Mouse (Mus musculus) retina, embryonic 14.5 days (tissue): Measurements from ENCODE around the gene Fundc1.
"Not testable (repeated sequence)": the region's sequence is repeated elsewhere in the genome, so short reads cannot be mapped to it uniquely, and the experiment has no call there.

Experiments used
- DNase-seq: peaks from one replicate; pipeline ENCODE4 v3.0.0-alpha.2; 2015; ENCODE audit warnings: low spot score

The Fundc1 gene

DNA sequence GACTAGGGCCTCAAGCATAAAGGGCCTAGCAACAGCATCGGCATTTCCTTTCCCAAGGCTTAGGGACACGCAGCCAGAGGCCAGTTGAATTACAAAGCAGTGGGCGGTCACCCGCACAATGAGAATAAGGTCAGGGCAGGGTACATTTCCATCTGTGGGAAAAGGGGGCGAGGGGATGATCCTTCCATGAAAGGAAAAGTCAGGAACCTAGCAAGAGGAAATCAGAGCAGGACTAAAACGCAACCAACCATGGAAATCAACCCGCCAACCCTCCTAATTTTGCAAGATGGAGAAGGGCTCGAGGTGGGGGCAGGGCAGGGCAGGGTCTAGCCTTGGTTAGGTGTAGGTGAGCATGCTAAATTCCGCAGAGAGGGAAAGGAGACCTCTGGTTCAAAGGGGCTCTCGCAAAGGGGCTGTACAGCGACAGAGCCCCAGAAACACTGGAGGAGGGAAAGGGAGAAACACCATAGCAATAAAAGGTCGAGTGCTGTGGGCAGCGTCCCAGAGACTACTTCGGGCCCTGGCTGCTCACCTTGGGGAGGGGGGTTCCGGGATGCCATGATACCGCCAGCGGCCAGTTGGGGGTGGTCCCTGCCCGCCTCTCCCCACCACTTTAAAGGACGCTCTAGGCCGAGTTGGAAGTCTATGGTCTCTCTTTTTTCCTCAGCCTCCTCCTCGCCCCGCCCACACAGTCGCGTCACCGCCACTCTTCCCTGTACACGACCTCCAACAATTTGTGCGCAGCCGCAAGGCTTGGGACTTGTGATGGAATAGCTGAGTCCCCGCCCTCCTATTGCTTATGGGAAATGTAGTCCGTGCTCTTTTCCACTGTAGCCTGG lies at the start of gene Fundc1:
Gene Fundc1, minus strand, starts transcription at position 705 of the 839 bp plus-strand sequence.
- DNase-seq = peak; percentile 91

DNA sequence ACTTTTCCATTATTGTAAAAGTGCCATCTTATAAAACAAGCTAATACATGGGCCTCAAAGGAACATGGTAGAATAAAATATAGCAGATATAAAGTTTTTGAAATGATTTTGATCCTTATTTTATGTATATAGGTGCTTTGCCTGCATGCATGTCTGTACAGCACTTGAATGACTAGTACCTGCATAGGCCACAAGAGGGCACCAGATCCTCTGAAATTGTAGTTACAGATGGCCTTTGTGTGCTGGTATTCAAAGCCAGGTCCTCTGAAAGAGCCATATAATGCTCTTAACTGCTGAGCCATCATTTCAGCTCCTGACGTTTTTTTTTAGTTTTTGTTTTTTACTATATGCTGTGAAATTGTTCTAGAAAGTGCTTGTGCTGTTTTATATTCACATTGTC lies 39.1 kb upstream of the Fundc1 start:
- DNase-seq = no peak

DNA sequence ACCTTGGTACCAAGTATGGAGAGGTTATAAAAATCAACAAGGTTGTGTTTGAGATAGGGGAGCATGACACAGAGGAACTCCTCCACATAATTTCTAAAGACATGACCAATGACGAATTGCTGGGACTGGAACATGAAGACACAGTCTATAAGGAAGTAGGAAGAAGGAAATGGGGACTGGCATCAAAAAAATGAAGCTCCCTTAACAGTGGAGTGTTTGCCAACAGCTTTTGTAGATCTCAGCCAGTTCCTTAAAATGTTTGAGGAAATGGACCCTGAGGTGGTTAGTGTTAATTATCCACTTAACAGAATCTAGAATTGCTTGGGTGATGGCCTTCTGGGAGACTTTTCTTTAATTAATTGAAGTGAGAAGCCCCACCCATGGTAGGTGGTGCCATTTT lies 36.6 kb upstream of the Fundc1 start:
- no peak for DNase-seq

DNA sequence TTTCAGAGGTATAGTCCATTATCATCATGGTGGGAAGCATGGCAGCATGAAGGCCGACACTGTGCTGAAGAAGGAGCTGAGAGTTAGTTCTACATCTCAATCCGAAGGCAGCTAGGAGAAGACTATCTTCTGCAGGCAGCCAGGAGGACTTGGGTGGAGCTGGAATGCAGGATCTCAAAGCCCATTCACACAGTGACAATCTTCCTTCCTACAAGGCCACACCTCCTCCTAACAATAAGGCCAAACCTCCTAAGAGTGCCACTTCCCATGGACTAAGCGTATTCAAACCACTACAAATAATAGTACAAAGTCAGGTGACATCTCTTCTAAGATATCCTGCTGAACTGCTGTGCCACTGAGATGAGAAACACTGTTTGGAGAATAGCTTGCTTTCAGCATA lies 35.5 kb upstream of the Fundc1 start:
- DNase-seq = no peak

DNA sequence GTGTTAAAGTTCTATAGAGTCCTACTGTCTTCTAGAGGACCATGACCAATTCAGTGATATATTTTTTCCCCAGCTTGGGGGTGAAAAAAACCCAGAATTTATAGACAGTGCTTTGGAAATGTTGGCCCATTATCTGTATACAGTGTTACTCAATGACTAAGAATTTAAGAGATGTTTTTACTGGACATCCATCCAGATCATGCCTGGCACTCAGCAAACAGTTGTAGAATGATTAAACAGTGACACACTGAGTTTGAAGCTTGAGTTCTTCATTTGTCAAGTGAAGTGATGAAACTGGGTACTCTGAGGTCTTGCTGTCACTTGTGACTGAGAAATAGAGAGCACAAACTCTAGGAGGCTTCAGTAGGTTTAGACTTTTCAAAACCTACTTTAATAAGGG lies 21.2 kb upstream of the Fundc1 start:
- no peak for DNase-seq

DNA sequence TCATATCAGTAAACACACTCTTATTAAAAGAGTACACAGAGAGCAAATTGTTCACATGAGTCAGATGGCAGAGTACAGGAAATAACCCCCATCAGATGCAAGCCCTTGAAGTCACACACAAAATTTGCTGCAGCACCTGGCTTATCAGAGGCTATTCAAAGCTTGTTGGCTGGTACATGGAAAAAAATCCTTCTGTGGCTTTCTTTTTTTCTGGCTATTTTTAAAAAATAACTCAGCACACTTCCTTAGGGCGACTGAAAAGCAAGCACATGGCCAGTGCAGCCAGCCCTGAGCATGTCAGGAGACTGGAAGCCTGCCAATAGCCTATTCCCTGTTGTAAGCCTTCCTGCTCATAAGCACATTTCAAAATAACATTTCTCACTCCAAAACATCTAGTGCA lies 18.6 kb upstream of the Fundc1 start:
- DNase-seq = no peak

DNA sequence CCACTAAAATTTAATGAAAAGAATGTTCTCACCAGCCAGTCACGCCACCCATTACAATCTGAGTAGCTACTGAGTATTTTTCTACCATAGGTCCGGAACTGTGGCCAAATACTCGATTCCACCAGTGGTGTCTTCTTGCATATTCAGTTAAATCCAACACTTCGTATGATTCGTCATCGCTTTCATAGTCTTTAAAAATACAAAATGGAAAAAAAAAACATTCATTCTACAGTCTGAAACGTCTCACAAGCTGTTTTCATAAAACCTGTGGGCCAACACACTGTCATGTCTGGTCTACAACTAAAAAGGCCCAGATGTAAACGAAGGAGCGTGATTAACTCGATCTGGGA lies 879 bp downstream of the Fundc1 start:
- DNase-seq = no peak

DNA sequence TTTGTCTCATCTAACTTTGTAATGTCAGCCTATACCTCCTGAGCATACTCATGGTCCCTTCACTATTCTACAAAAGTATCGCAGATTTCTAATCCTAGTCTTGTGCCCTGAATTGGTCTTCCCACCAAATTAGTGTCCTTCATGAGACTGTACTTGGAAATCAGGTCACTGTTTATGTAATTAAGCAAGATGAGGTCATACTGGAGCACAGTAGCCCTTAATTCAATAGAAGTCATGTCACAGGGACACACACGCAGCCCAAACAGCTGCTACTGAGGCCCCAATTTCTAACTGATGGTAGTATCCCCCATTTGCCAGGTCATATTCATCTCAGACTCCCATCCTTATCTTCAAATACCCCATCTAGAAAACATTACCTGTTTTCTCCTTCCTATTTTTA lies 3.5 kb downstream of the Fundc1 start:
- DNase-seq = no peak

DNA sequence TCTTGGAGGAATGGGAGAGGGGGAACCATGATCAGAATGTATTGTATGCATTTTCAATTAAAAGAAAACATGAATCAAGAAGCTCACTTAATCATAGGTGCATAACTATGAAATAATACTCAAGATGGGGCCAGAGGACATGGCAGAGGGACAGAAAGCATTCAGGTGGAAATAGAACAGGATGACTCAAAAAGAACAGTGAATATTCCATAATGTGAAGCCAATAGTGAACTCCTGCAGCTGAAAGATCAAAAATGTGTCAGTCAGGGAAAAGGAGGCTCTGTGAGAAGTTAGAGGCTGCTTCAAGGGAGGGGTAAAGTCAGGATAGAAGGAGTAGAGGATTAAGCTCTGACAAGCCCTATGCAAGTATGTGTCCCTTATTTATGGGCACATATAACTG lies 6.4 kb downstream of the Fundc1 start:
- DNase-seq = no peak

DNA sequence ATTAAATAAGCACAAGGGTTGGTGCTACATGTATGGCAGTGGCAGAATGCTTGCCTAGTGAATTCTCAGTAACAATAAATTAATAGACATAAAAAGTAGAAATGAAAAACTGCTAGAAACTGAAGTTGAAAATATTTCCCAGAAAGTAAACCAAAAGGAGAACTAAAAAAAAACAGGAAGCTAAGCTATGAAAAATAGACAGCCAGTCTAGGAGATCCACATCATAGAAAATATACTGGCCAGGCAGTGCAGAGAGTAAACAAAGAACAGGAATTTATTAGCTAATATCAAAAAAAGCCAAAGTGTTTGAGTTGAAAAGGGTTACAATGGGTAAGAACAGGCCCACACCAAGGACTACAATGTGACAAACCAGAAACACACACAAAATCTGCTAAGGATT lies 7.4 kb downstream of the Fundc1 start:
- no peak for DNase-seq

DNA sequence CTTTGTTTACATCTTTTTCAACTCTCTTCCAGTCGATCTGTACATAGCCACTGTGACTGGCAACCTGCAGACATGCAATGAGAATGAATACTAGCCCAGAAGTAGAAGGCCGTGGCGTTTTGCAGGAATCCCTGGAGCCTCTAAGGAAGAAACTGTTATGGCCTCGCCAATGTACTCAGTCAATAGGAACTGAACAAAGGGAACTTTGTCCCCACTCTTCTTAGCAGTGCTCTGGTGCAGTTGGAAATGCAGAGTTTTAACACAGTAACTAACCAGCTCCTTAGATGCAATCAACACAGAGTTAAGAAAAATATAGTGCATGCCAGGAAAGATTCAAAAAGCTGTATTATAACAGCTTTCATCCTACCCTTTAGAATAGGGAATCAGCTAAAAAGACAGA lies 13.4 kb downstream of the Fundc1 start:
- no peak for DNase-seq

DNA sequence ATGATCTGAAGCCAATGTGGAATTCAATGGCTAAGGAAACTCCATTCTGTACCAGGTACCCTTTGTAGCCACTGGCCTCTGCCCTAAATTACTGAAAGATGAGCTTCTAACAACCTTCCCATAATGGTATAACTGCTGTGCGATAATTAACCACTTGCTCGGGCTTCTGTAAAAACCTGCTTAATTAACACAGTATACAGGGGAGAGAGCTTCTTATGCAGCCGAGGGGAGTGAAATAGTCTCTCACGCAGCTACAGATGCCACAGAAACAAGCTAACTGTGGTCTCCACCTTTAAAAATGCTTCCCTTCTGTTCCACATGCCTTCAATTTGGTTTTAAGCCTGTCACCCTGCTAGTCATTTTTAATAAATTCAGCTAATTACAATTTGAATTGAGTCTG lies 17.6 kb downstream of the Fundc1 start:
- DNase-seq = no peak

DNA sequence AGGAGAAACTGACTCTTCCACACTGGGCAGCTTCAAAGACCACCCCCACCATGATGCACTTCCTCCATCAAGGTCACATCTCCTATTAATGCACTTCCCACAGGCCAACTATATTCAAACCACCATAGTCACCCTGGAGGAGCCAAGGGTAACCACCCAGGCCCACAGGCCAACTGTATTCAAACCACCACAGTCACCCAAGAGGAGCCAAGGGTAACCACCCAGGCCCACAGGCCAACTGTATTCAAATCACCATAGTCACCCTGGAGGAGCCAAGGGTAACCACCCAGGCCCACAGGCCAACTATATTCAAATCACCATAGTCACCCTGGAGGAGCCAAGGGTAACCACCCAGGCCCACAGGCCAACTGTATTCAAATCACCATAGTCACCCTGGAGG lies 20.5 kb downstream of the Fundc1 start:
- DNase-seq = not testable (repeated sequence)

DNA sequence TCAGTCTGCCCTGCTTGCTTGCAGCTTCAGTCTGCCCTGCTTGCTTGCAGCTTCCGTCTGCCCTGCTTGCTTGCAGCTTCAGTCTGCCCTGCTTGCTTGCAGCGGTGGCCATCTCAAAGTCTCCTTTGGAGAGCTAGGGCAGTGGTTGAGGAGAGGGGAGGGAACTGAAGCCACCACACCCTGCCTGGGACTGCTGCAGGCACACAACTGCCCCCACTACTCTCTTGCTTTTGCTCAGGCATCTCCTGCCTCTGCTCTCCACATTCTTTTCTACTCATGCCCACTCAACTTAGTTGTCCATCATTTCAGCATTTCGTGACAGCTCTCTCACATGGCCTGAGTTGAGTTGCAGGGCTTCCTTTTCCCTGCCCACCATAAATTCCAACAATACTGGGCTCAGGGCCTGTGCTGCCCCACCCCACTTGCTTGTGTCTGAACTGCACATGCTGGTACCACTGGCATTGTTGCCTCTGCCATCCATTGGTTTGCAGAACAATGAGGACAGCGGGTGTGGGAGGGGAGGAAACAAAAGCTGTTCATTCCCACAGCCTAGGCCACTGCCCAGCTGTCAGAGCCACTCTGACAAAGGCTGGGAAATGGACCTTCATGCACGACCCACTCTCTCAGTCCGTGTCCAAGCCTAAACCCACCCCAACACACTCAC lies 24.9 kb downstream of the Fundc1 start:
- DNase-seq = peak; percentile 61

DNA sequence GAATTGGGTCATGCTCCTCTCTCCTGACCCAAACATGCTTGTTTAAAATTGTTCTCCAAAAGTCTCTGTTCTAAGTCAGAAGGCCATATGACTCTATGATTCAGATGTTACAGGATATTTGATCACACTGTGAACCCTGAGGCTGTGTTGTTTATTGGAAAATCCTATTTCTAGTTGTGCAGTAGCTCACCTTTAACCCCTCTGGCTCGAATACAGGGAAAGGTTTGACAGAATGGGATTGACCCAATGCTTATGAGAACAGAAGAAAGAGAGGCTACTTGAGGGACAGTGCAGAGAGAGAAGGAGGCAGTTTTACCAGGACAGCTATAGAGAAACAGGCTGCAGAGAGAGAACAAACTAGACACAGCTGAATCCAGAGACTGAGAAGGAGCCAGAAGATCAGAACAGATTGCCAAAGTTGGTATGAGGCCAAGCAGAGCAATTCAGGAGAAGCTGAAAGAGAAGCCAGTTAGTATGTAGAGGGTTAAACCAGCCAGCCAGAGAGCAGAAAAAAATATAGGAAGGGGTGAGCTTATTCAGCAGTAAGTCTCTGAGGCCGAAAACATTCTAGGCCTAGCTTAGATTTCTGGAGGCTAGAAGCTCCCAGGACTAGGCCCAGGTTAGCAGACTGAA lies 27.1 kb downstream of the Fundc1 start:
- no peak for DNase-seq

DNA sequence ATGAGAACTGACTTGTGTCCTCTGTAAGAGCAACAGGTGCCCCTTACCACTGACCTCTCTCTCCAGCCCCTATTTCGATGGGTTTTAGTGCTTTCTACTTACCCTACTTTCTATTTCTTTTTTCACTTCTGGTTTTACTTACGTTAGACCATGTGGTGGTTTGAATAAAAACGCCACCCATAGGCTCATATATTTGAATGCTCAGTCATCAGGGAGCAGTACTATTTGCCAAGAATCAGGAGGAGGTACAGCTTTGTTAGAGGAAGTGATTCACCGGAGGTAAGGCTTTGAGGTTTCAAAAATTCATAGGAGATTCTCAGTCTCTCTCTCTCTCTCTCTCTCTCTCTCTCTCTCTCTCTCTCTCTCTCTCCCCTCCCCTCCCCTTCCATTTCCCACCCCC lies 34.4 kb downstream of the Fundc1 start:
- DNase-seq = no peak

DNA sequence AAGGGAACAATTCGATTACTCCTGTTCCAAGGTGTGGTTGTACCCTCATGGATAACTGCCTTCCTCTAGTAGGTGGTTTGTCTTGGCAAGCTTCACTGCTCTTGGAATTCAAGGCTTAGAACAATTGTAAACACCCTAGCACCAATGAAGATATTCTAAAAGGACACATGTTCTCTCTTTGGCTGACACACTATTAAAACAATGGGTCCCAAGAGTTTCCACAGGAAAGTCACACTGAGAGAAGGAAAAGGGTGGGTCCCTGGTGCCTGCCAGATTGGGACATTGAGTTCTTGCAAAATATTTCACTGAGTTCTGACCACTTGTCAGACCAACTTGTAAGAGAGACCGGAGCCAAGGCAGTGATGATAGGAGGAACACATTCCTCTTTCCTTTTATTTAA lies 45.1 kb downstream of the Fundc1 start:
- DNase-seq = no peak

DNA sequence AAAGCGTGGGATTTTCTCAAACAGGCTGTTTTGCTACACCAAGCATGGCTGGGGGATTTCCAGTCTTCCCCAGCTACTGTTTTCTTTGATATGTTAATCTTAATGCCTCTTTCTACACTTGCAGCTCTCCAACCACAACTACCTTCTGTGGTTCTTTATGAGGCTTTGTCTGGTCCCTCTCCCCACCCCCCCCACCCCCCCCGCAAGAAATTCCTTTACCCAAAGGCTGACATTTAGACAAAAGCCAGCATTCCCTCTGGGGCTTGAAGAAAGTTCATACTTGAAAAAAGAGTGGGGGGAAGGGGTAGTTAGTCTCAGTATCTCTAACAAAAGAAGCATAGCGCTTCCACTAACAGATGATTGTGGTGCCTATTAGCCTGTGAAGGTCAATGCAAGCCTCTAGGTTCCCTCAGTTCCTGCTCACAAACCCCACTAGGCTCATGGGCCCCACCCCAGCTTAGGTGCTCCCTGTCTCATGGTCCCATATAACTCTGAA lies 50.9 kb downstream of the Fundc1 start:
- peak; percentile 3 for DNase-seq

DNA sequence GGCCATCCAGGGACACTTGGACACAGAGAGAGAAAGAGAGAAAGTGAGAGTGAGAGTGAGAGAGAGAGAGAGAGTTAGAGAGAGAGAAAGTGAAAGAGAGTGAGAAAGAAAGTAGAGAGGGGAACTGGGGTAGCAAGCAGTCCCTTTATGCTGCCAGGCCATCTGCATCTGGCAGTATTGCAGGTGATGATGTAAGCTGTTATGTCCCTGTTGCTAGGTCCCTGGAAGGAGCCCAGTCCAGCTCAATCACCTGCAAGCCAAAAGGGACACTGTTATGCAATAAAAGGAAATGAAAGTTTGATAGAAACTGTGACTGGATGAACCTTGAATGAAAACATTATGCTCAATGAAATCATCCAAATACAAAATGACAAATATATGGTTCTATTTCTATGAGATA lies 52.0 kb downstream of the Fundc1 start:
- no peak for DNase-seq

DNA sequence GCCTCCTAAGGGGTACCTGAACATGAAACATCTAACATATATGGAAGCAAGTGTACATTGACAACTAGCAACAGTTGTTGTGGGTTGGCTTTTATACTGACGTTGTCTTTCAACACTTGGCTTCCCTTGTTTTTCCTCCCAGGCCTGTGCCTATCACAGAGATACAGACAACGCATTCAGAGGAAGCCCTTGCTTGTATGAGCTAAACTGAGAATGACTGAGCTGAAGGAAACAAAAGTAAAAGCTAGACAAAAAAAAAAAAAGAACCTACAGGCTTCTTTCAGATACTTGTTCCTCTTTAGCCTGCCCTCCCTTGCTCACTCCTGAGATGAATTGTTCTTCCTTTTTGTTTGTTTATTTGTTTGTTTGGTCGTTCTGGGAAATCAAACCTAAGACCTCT lies 58.1 kb downstream of the Fundc1 start:
- DNase-seq = no peak

DNA sequence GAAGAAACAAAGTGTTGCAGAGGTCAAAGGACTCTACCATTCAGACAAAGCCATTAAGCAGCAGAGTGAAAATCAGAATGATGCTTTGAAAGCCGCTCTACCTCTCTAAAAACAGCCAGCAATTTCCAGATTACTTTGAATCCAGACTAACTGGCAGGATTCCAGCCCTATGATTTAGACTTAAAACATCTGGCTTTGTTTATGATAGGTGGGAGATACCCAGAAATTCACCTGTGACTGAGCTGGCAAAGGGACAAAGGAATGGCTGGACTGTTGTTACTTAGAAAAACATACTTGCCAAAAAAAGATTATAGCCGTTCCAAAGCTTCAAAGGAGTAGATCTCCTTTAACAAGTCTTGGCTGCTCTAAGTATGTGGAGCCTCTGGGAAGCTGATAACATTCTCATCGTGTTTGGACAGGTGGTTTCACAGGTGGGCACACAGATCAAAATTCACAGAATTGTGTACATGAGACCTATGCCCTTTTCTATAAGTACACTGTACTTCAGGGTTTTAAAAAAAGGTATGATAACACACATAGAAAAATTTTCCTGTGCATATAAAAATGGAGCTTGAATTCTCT lies 60.0 kb downstream of the Fundc1 start:
- no peak for DNase-seq
